Mouse (Mus musculus) brain, embryonic 14.5 days (tissue): ENCODE data around the gene Lage3.

Experiments used
- CTCF ChIP-seq: fragments of 200-500 bp; IDR thresholded peaks from 2 replicates; pipeline ENCODE4 v1.5.1; 2012; ENCODE audit warnings: inconsistent platforms, mild to moderate bottlenecking, moderate library complexity, borderline replicate concordance; ENCODE audit not compliant: insufficient read depth, insufficient read length; ENCODE audit errors: extremely low read depth
- POLR2A ChIP-seq: fragments of 200-500 bp; IDR thresholded peaks from 2 replicates; pipeline ENCODE4 v1.6.1; 2012; ENCODE audit warnings: mild to moderate bottlenecking, inconsistent platforms, borderline replicate concordance; ENCODE audit not compliant: poor library complexity, insufficient read depth, insufficient read length, severe bottlenecking; ENCODE audit errors: extremely low read depth

DNA sequence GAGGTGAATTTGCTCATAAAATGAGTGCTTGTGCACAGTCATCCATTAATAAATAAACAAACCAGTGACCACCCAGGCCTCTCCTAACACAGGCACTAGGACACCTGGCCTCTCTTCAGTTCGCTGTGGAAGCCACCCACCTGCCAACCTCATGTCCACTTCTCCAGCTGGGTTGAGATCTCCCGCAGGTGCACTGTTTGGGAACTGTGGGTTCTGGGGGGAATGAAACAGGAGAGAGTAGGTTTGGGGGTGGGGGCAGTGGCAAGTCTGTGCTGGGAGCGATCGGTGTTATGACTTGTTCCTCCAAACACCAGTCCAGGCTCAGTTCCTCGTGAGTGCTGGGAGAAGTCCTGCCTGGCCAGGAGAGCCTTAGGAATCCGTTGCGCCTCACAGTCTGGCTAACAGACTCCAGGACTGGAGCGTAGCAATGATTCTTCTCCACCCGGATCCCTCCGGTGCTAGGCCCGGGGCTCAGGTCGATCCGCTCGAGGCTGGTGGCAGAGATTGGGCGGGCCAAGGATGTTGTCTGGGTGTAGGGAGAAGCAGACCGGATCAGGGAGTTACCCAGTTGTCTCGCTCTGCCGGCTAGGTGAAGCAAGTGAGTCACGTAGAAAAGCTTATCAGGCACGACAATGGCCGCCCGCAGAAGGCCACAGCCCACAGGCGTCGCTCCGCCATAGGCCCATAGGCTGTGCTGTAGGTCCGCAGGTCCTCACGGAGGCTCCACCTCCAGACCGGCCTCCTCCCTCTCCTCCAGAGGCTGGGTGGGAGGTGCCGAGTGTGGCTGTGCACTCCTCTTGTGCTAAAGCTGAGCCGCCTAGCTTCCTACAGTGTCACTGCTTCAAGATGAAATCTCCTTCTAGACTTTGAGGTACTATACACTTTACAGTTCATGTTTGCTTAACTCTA, 39.4 kb upstream of the Lage3 start, which contains the start of the genes Fam3a and Ikbkg:
- TF ChIP-seq CTCF (peak; percentile 35; the same call in 1 of the 2 replicates), POLR2A (peak; percentile 53; the same call in 1 of the 2 replicates)
